Mouse (Mus musculus): ENCODE data around the gene Slc9a4. TPM values are rescaled to one million over a fixed set of nuclear protein-coding genes. Genes with fewer than 3 reads are reported as not detected.

The Slc9a4 gene
- polyA plus RNA-seq (2015; fragmentation: Nextera tagmentation; extraction: Ambion mirVana) = 0.10 and 0.12 TPM in 2 replicates

DNA sequence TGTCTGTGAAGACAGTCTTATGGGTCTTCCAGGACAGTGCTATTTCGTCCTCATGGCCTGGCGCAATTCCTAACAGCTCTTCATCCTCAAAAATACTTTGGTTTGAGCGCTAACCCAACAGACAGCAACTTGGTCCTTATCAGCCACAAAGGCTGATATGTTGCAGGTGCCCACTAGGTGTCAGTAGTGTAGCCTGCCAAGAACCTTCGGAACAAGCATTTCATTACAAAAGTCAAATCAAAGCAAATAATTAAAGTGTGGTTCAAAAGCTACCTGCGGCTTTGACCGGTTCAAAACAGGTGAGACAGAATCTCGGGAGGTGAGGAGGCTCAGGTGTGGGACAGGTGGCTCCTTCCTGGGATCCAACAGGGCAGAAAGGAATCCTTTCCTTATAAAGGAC is at the start of gene Slc9a4:
Slc9a4 (plus strand) TSS at position 298 of the 400 bp plus-strand sequence.

Other genes with a start within 250 kb of the Slc9a4 start
- gene Il1rl1, start 150.5 kb upstream of the Slc9a4 start, polyA plus RNA-seq (2015; fragmentation: Nextera tagmentation; extraction: Ambion mirVana) = 3.4 and 5.5 TPM in 2 replicates
- gene Il18r1, start 114.5 kb upstream of the Slc9a4 start, polyA plus RNA-seq (2015; fragmentation: Nextera tagmentation; extraction: Ambion mirVana) = 0.24 and 0.27 TPM in 2 replicates
- gene Il18rap, start 64.7 kb upstream of the Slc9a4 start, polyA plus RNA-seq (2015; fragmentation: Nextera tagmentation; extraction: Ambion mirVana) = 0.07 and 0.08 TPM in 2 replicates
- 12.2 and 13.9 TPM in 2 replicates for gene Slc9a2, start 100.5 kb downstream of the Slc9a4 start, polyA plus RNA-seq (2015; fragmentation: Nextera tagmentation; extraction: Ambion mirVana)
- 1.4 TPM in 2 replicates for gene Mfsd9, start 210.6 kb downstream of the Slc9a4 start, polyA plus RNA-seq (2015; fragmentation: Nextera tagmentation; extraction: Ambion mirVana)
- 132 and 166 TPM in 2 replicates for gene Tmem182, start 225.5 kb downstream of the Slc9a4 start, polyA plus RNA-seq (2015; fragmentation: Nextera tagmentation; extraction: Ambion mirVana)

All from skeletal muscle tissue, postnatal 0 days (tissue).